Mouse (Mus musculus) lung, postnatal 0 days (tissue): ENCODE measurements at regions not wholly inside any gene's neighbourhood (a gene's known extent, or its start where the extent isn't known, plus 50 kb on each side); places are given as distances from the start of the nearest gene placed in this dataset.

Experiments used
- ATAC-seq: fragments of 200-750 bp; cut with Nextera tagmentation; 2 replicates; pipeline ENCODE4 v1.8.0; 2017; ENCODE audit warnings: moderate library complexity
- DNase-seq: peaks from one replicate; pipeline ENCODE4 v3.0.0-alpha.2; 2016; ENCODE audit warnings: low spot score
- H3K27ac ChIP-seq: fragments of 300-500 bp; sonication (generic); 2 replicates; pipeline ENCODE4 v1.5.1; 2014; ENCODE audit warnings: antibody characterized with exemption, mild to moderate bottlenecking, low read length, mixed read lengths
- H3K27me3 ChIP-seq: fragments of 300-500 bp; sonication (generic); replicated peaks from 2 replicates; pipeline ENCODE4 v1.6.1; 2014; ENCODE audit warnings: low read length, mixed read lengths; ENCODE audit not compliant: insufficient read depth
- H3K36me3 ChIP-seq: fragments of 300-500 bp; sonication (generic); 2 replicates; pipeline ENCODE4 v1.6.1; 2014; ENCODE audit warnings: low read length, mixed read lengths; ENCODE audit not compliant: insufficient read depth
- H3K4me1 ChIP-seq: fragments of 300-500 bp; sonication (generic); 2 replicates; pipeline ENCODE4 v1.6.1; 2014; ENCODE audit warnings: antibody characterized with exemption, low read depth, low read length, mixed read lengths; ENCODE audit not compliant: insufficient read depth
- H3K4me2 ChIP-seq: fragments of 300-500 bp; sonication (generic); replicated peaks from 2 replicates; pipeline ENCODE4 v1.6.1; 2014; ENCODE audit warnings: low read depth, mild to moderate bottlenecking, low read length, moderate library complexity, mixed read lengths
- H3K4me3 ChIP-seq: fragments of 300-500 bp; sonication (generic); 2 replicates; pipeline ENCODE4 v1.5.1; 2014; ENCODE audit warnings: low read depth, low read length
- H3K9ac ChIP-seq: fragments of 300-500 bp; sonication (generic); replicated peaks from 2 replicates; pipeline ENCODE4 v1.6.1; 2014; ENCODE audit warnings: low read depth, mild to moderate bottlenecking
- H3K9me3 ChIP-seq: fragments of 300-500 bp; sonication (generic); 2 replicates; pipeline ENCODE4 v1.6.1; 2016; ENCODE audit warnings: low read length, mixed read lengths
- CTCF ChIP-seq: IDR thresholded peaks from 2 replicates; pipeline ENCODE4 v1.5.1; 2016; ENCODE audit warnings: antibody characterized with exemption, mild to moderate bottlenecking
- EP300 ChIP-seq: IDR thresholded peaks from 2 replicates; pipeline ENCODE4 v1.6.1; 2016; ENCODE audit warnings: antibody characterized with exemption, mild to moderate bottlenecking, control low read depth
- whole genome bisulfite sequencing: fragments of 180-500 bp; shearing (Covaris S2); extraction: QIAGEN DNeasy Blood & Tissue Kit; methylation state at CpG from one replicate; pipeline ENCODE4 v1.1.7; 2014; 5-methylcytosine and 5-hydroxymethylcytosine counted together

- no peak for TF ChIP-seq CTCF
- TF ChIP-seq EP300: no peak
- Histone ChIP-seq H3K9ac (no peak overlapping the region), H3K4me2 (no peak overlapping the region), H3K9me3 (no peaks in the 10 kb centered on the region), H3K27ac (no peak overlapping the region), H3K27me3 (no peaks in the 10 kb centered on the region), H3K4me1 (no peaks in the 10 kb centered on the region), H3K36me3 (no peaks in the 10 kb centered on the region), H3K4me3 (no peak overlapping the region)
- WGBS: 18% methylated on average over 8 of the region's 8 CpGs
- ATAC-seq (no peak), DNase-seq (peak; percentile 31)
These were observed 103.6 kb downstream of the Gm11011 start for GRCm38 (mm10) chr2:169483934-169484333.

GRCm38 (mm10) chr2:169481731-169482465 lies 105.6 kb downstream of the Gm11011 start:
- DNase-seq (no peak), ATAC-seq (no peak)
- no peak overlapping the region for H3K4me2 ChIP-seq
- TF ChIP-seq CTCF (no peak), EP300 (no peak)
- no peaks in the 10 kb centered on the region for H3K4me1 ChIP-seq
- H3K9ac ChIP-seq: no peak overlapping the region
- H3K27me3 ChIP-seq: no peaks in the 10 kb centered on the region
- WGBS: 42% methylated on average over 15 of the region's 15 CpGs
- no peaks in the 10 kb centered on the region for H3K36me3 ChIP-seq
- no peak overlapping the region for H3K4me3 ChIP-seq
- no peaks in the 10 kb centered on the region for H3K9me3 ChIP-seq
- H3K27ac ChIP-seq: no peak overlapping the region

- ATAC-seq (no peak), DNase-seq (no peak)
- no peaks in the 10 kb centered on the region for H3K27me3 ChIP-seq
- H3K4me1 ChIP-seq: no peaks in the 10 kb centered on the region
- WGBS: 63% methylated on average over 9 of the region's 9 CpGs
- H3K9ac ChIP-seq: no peak overlapping the region
- H3K4me3 ChIP-seq: no peak overlapping the region
- H3K4me2 ChIP-seq: no peak overlapping the region
- H3K27ac ChIP-seq: no peak overlapping the region
- TF ChIP-seq EP300 (no peak), CTCF (no peak)
- H3K9me3 ChIP-seq: no peaks in the 10 kb centered on the region
- H3K36me3 ChIP-seq: no peaks in the 10 kb centered on the region
These were observed 113.0 kb downstream of the Gm11011 start for GRCm38 (mm10) chr2:169474418-169475112.

- H3K9ac ChIP-seq: no peak overlapping the region
- no peak for TF ChIP-seq EP300
- TF ChIP-seq CTCF: no peak
- no peaks in the 10 kb centered on the region for H3K36me3 ChIP-seq
- DNase-seq (no peak), ATAC-seq (no peak)
- 87% methylated on average over 10 of the region's 10 CpGs for WGBS
- H3K4me1 ChIP-seq: no peaks in the 10 kb centered on the region
- H3K27ac ChIP-seq: no peak overlapping the region
- H3K4me3 ChIP-seq: no peak overlapping the region
- H3K27me3 ChIP-seq: no peaks in the 10 kb centered on the region
- no peak overlapping the region for H3K4me2 ChIP-seq
- H3K9me3 ChIP-seq: no peaks in the 10 kb centered on the region
These were observed 118.0 kb downstream of the Gm11011 start for GRCm38 (mm10) chr2:169469538-169469937.

- Histone ChIP-seq H3K9ac (no peak overlapping the region), H3K27me3 (no peaks in the 10 kb centered on the region), H3K4me3 (no peak overlapping the region), H3K36me3 (no peaks in the 10 kb centered on the region), H3K9me3 (no peaks in the 10 kb centered on the region), H3K4me1 (no peaks in the 10 kb centered on the region), H3K4me2 (no peak overlapping the region), H3K27ac (no peak overlapping the region)
- WGBS: 79% methylated on average over 6 of the region's 6 CpGs
- no peak for DNase-seq
- no peak for ATAC-seq
- no peak for TF ChIP-seq CTCF
- TF ChIP-seq EP300: no peak
These were observed 119.9 kb downstream of the Gm11011 start for GRCm38 (mm10) chr2:169467621-169468020.

- H3K36me3 ChIP-seq: no peaks in the 10 kb centered on the region
- H3K9me3 ChIP-seq: no peaks in the 10 kb centered on the region
- 85% methylated on average over 5 of the region's 5 CpGs for WGBS
- H3K4me3 ChIP-seq: no peak overlapping the region
- H3K27ac ChIP-seq: no peak overlapping the region
- DNase-seq (no peak), ATAC-seq (no peak)
- H3K9ac ChIP-seq: no peak overlapping the region
- no peaks in the 10 kb centered on the region for H3K27me3 ChIP-seq
- no peaks in the 10 kb centered on the region for H3K4me1 ChIP-seq
- TF ChIP-seq CTCF (no peak), EP300 (no peak)
- no peak overlapping the region for H3K4me2 ChIP-seq
These were observed 123.4 kb downstream of the Gm11011 start for GRCm38 (mm10) chr2:169464106-169464505.
